Mouse (Mus musculus) stomach, embryonic 15.5 days (tissue): ENCODE results near the gene Syt5. TPM values are rescaled to one million over a fixed set of nuclear protein-coding genes. Genes with fewer than 3 reads are reported as not detected.

ENCODE experiments used
- ATAC-seq: fragments of 200-750 bp; cut with Nextera tagmentation; 2 replicates; pipeline ENCODE4 v1.8.0; 2017; ENCODE audit warnings: low read depth, moderate number of reproducible peaks, moderate TSS enrichment; ENCODE audit not compliant: insufficient read depth, low FRiP score
- H3K27ac ChIP-seq: fragments of 300-500 bp; sonication (generic); 2 replicates; pipeline ENCODE4 v1.5.1; 2015; ENCODE audit warnings: mild to moderate bottlenecking, inconsistent platforms
- H3K27me3 ChIP-seq: fragments of 300-500 bp; sonication (generic); replicated peaks from 2 replicates; pipeline ENCODE4 v1.6.1; 2015; ENCODE audit warnings: inconsistent platforms
- H3K36me3 ChIP-seq: fragments of 300-500 bp; sonication (generic); 2 replicates; pipeline ENCODE4 v1.6.1; 2015; ENCODE audit warnings: inconsistent platforms
- H3K4me1 ChIP-seq: fragments of 300-500 bp; sonication (generic); 2 replicates; pipeline ENCODE4 v1.6.1; 2015; ENCODE audit warnings: inconsistent platforms
- H3K4me2 ChIP-seq: fragments of 300-500 bp; sonication (generic); 2 replicates; pipeline ENCODE4 v1.6.1; 2015; ENCODE audit warnings: mild to moderate bottlenecking, inconsistent platforms
- H3K4me3 ChIP-seq: fragments of 300-500 bp; sonication (generic); replicated peaks from 2 replicates; pipeline ENCODE4 v1.5.1; 2015; ENCODE audit warnings: inconsistent platforms
- H3K9ac ChIP-seq: fragments of 300-500 bp; sonication (generic); 2 replicates; pipeline ENCODE4 v1.6.1; 2015; ENCODE audit warnings: inconsistent platforms
- H3K9me3 ChIP-seq: fragments of 300-500 bp; sonication (generic); 2 replicates; pipeline ENCODE4 v1.6.1; 2016; ENCODE audit warnings: inconsistent platforms
- WGBS: fragments of 180-500 bp; shearing (Covaris S2); methylation state at CpG from one replicate; pipeline ENCODE4 v1.1.7; 2015; 5-methylcytosine and 5-hydroxymethylcytosine counted together
- polyA plus RNA-seq: library from polyadenylated mRNA; unstranded; fragments of >200 nt; fragmentation: Nextera tagmentation; extraction: Ambion mirVana; gene quantifications from 2 replicates; pipeline ENCODE4 v1.2.1, GENCODE M21; 2015

The Syt5 gene
- polyA plus RNA-seq, 1 experiment from 2014 or later: 7.4 TPM

GRCm38 (mm10) chr7:4518487-4518886, 28.9 kb downstream of the Syt5 start:
- H3K4me2 ChIP-seq: no peak overlapping the region
- no peak overlapping the region for H3K27ac ChIP-seq
- no peak overlapping the region for H3K9ac ChIP-seq
- H3K4me1 ChIP-seq: peaks cover 15% of the 10 kb centered on the region
- H3K27me3 ChIP-seq: no peaks in the 10 kb centered on the region
- H3K4me3 ChIP-seq: no peak overlapping the region
- ATAC-seq: no peak
- H3K36me3 ChIP-seq: no peaks in the 10 kb centered on the region
- H3K9me3 ChIP-seq: no peaks in the 10 kb centered on the region
- 67% methylated on average over 1 of the region's 1 CpGs for WGBS

- H3K4me3 ChIP-seq: no peak within 1 kb of the TSS
- no peaks in the 10 kb centered on the region for H3K9me3 ChIP-seq
- no peak within 1 kb of the TSS for H3K9ac ChIP-seq
- peaks cover 19% of the 10 kb centered on the region for H3K4me1 ChIP-seq
- no peaks in the 10 kb centered on the region for H3K36me3 ChIP-seq
- H3K27me3 ChIP-seq: no peaks in the 10 kb centered on the region
- H3K27ac ChIP-seq: peak within 1 kb of the TSS; percentile 73; the same call in 1 of the 2 replicates
- WGBS: 21% methylated on average over 4 of the region's 4 CpGs
- H3K4me2 ChIP-seq: no peak within 1 kb of the TSS
- no peak for ATAC-seq
Measured at GRCm38 (mm10) chr7:4516332-4517050, 30.9 kb downstream of the Syt5 start, which contains the start of gene Tnnt1. Gene Tnnt1 (minus strand): TSS chr7:4516382.

GRCm38 (mm10) chr7:4515853-4516252, 31.5 kb downstream of the Syt5 start:
- WGBS: 50% methylated on average over 6 of the region's 6 CpGs
- Histone ChIP-seq H3K4me2 (no peak overlapping the region), H3K36me3 (no peaks in the 10 kb centered on the region), H3K27ac (no peak overlapping the region), H3K27me3 (no peaks in the 10 kb centered on the region), H3K9me3 (no peaks in the 10 kb centered on the region), H3K9ac (no peak overlapping the region), H3K4me1 (peaks cover 19% of the 10 kb centered on the region), H3K4me3 (no peak overlapping the region)
- no peak for ATAC-seq

GRCm38 (mm10) chr7:4513829-4514712, 33.3 kb downstream of the Syt5 start:
- H3K27ac ChIP-seq: peak overlapping the region; percentile 73
- WGBS: 38% methylated on average over 6 of the region's 6 CpGs
- no peaks in the 10 kb centered on the region for H3K36me3 ChIP-seq
- no peak overlapping the region for H3K4me3 ChIP-seq
- no peak overlapping the region for H3K9ac ChIP-seq
- H3K4me1 ChIP-seq: peaks cover 21% of the 10 kb centered on the region
- peak; percentile 30; the same call in 1 of the 2 replicates for ATAC-seq
- no peaks in the 10 kb centered on the region for H3K9me3 ChIP-seq
- H3K4me2 ChIP-seq: peak overlapping the region; percentile 16
- H3K27me3 ChIP-seq: no peaks in the 10 kb centered on the region

- peak overlapping the region; percentile 73 for H3K27ac ChIP-seq
- no peaks in the 10 kb centered on the region for H3K27me3 ChIP-seq
- no peak for ATAC-seq
- H3K4me3 ChIP-seq: no peak overlapping the region
- H3K4me1 ChIP-seq: peaks cover 21% of the 10 kb centered on the region
- no peaks in the 10 kb centered on the region for H3K36me3 ChIP-seq
- H3K9me3 ChIP-seq: no peaks in the 10 kb centered on the region
- WGBS: 32% methylated on average over 13 of the region's 13 CpGs
- H3K4me2 ChIP-seq: peak overlapping the region; percentile 1; the same call in 1 of the 2 replicates
- no peak overlapping the region for H3K9ac ChIP-seq
Measured at GRCm38 (mm10) chr7:4513236-4513635, 34.1 kb downstream of the Syt5 start.

- H3K27ac ChIP-seq: no peak overlapping the region
- no peaks in the 10 kb centered on the region for H3K36me3 ChIP-seq
- ATAC-seq: no peak
- 70% methylated on average over 8 of the region's 8 CpGs for WGBS
- no peak overlapping the region for H3K4me3 ChIP-seq
- H3K9me3 ChIP-seq: no peaks in the 10 kb centered on the region
- H3K4me1 ChIP-seq: peaks cover 21% of the 10 kb centered on the region
- no peak overlapping the region for H3K4me2 ChIP-seq
- H3K9ac ChIP-seq: no peak overlapping the region
- H3K27me3 ChIP-seq: no peaks in the 10 kb centered on the region
Measured at GRCm38 (mm10) chr7:4511489-4512224, 35.7 kb downstream of the Syt5 start.

- peak overlapping the region; percentile 39 for H3K4me2 ChIP-seq
- H3K9me3 ChIP-seq: no peaks in the 10 kb centered on the region
- no peak overlapping the region for H3K27ac ChIP-seq
- peak; percentile 68; the same call in 1 of the 2 replicates for ATAC-seq
- H3K4me3 ChIP-seq: peak overlapping the region; percentile 18; the same call in 1 of the 2 replicates
- 19% methylated on average over 24 of the region's 24 CpGs for WGBS
- no peak overlapping the region for H3K9ac ChIP-seq
- no peaks in the 10 kb centered on the region for H3K36me3 ChIP-seq
- H3K27me3 ChIP-seq: no peaks in the 10 kb centered on the region
- H3K4me1 ChIP-seq: peaks cover 21% of the 10 kb centered on the region
Measured at GRCm38 (mm10) chr7:4509863-4510608, 37.3 kb downstream of the Syt5 start.

- Histone ChIP-seq H3K4me2 (no peak overlapping the region), H3K4me3 (no peak overlapping the region)
- 88% methylated on average over 8 of the region's 8 CpGs for WGBS
Measured at GRCm38 (mm10) chr7:4508739-4509116, 38.6 kb downstream of the Syt5 start.

GRCm38 (mm10) chr7:4508062-4508738, 39.1 kb downstream of the Syt5 start:
- H3K27me3 ChIP-seq: no peaks in the 10 kb centered on the region
- no peak for ATAC-seq
- no peaks in the 10 kb centered on the region for H3K36me3 ChIP-seq
- H3K9ac ChIP-seq: no peak overlapping the region
- H3K4me2 ChIP-seq: no peak overlapping the region
- WGBS: 67% methylated on average over 32 of the region's 32 CpGs
- H3K4me3 ChIP-seq: no peak overlapping the region
- H3K27ac ChIP-seq: no peak overlapping the region
- no peaks in the 10 kb centered on the region for H3K9me3 ChIP-seq
- H3K4me1 ChIP-seq: 0 out of 2 replicates have a peak, but pooled peaks cover 10% of the 10 kb centered on the region

More at GRCm38 (mm10) chr7:4508739-4509116, 38.6 kb downstream of the Syt5 start:
- H3K27me3 ChIP-seq: no peaks in the 10 kb centered on the region
- no peak for ATAC-seq
- H3K4me1 ChIP-seq: peaks cover 11% of the 10 kb centered on the region; the same call in 1 of the 2 replicates
- H3K36me3 ChIP-seq: no peaks in the 10 kb centered on the region
- H3K27ac ChIP-seq: no peak overlapping the region
- H3K9me3 ChIP-seq: no peaks in the 10 kb centered on the region
- H3K9ac ChIP-seq: no peak overlapping the region

GRCm38 (mm10) chr7:4507220-4507619, 40.1 kb downstream of the Syt5 start:
- Histone ChIP-seq H3K9ac (no peak overlapping the region), H3K27ac (no peak overlapping the region), H3K4me2 (no peak overlapping the region), H3K4me1 (0 out of 2 replicates have a peak, but pooled peaks cover 10% of the 10 kb centered on the region), H3K4me3 (no peak overlapping the region), H3K9me3 (no peaks in the 10 kb centered on the region), H3K36me3 (no peaks in the 10 kb centered on the region), H3K27me3 (no peaks in the 10 kb centered on the region)
- WGBS: 59% methylated on average over 3 of the region's 4 CpGs
- no peak for ATAC-seq
